In genomic region chr4:149710510-149710909, GRCm38 (mm10) we compare ENCODE assay signal across 8 mouse cellular contexts. TPM values are rescaled to one million over a fixed set of nuclear protein-coding genes. Genes with fewer than 3 reads are reported as not detected.
DNase-seq lines count a peak whose midpoint lies in the region; ATAC-seq lines count a peak whose summit lies in the region.

No protein-coding gene starts in this region.

- no peak overlapping the region for H3K27ac ChIP-seq in hindbrain, embryonic 11.5 days (ENCODE audit: low read depth, low read length)
- H3K27ac ChIP-seq in hindbrain, embryonic 10.5 days = no peak overlapping the region
- H3K27ac ChIP-seq in embryonic facial prominence, embryonic 11.5 days (replicated peaks; ENCODE audit: low read depth, low read length) = no peak overlapping the region

- H3K27me3 ChIP-seq in hindbrain, embryonic 11.5 days (ENCODE audit: control insufficient read depth, insufficient read depth, low read length) = no peaks in the 10 kb centered on the region
- H3K27me3 ChIP-seq in hindbrain, embryonic 10.5 days (ENCODE audit: insufficient read depth, poor library complexity, severe bottlenecking) = no peaks in the 10 kb centered on the region
- no peaks in the 10 kb centered on the region for H3K27me3 ChIP-seq in embryonic facial prominence, embryonic 11.5 days (ENCODE audit: control insufficient read depth, insufficient read depth, low read length)
- H3K27me3 ChIP-seq in megakaryocyte, embryonic 14.5 days (replicated peaks) = no peaks in the 10 kb centered on the region
- no peaks in the 10 kb centered on the region for H3K27me3 ChIP-seq in splenic B cell, adult 2 months (ENCODE audit: control insufficient read depth, insufficient read depth, low read length, poor library complexity, severe bottlenecking)

- 28% methylated on average over 5 of the region's 5 CpGs for WGBS in hindbrain, embryonic 11.5 days
- 23% methylated on average over 5 of the region's 5 CpGs for WGBS in hindbrain, embryonic 10.5 days
- WGBS in embryonic facial prominence, embryonic 11.5 days = 18% methylated on average over 5 of the region's 5 CpGs

- H3K9ac ChIP-seq in hindbrain, embryonic 11.5 days (ENCODE audit: low read depth, low read length) = no peak overlapping the region
- H3K9ac ChIP-seq in embryonic facial prominence, embryonic 11.5 days (replicated peaks; ENCODE audit: low read length) = no peak overlapping the region

- ATAC-seq in hindbrain, embryonic 11.5 days (ENCODE audit: low FRiP score) = peak; percentile 19; the same call in 1 of the 2 replicates
- ATAC-seq in embryonic facial prominence, embryonic 11.5 days (replicated peaks; ENCODE audit: insufficient number of reproducible peaks, low FRiP score, low TSS enrichment, low read depth) = peak; percentile 62; the same call in 1 of the 2 replicates

- DNase-seq in hindbrain, embryonic 11.5 days (ENCODE audit: low spot score) = peak; percentile 52
- no peak for DNase-seq in hindbrain, embryonic 10.5 days (ENCODE audit: low spot score)
- DNase-seq in Muller cell, postnatal 12 days (ENCODE audit: inconsistent ontology term) = peak; percentile 73
- DNase-seq in embryonic facial prominence, embryonic 11.5 days (ENCODE audit: low spot score) = peak; percentile 70
- DNase-seq in heart, postnatal 25 days (ENCODE audit: low spot score) = peak; percentile 58
- DNase-seq in layer of hippocampus, adult 9-10 months (ENCODE audit: low spot score) = peak; percentile 66
- DNase-seq in splenic B cell, adult 2 months (ENCODE audit: low read depth, low spot score) = peak; percentile 93

- no peak overlapping the region for H3K4me3 ChIP-seq in hindbrain, embryonic 11.5 days (ENCODE audit: low read depth, low read length)
- H3K4me3 ChIP-seq in hindbrain, embryonic 10.5 days = no peak overlapping the region
- H3K4me3 ChIP-seq in embryonic facial prominence, embryonic 11.5 days (ENCODE audit: low read depth, low read length) = no peak overlapping the region
- H3K4me3 ChIP-seq in megakaryocyte, embryonic 14.5 days (replicated peaks) = peak overlapping the region; percentile 56

- no peaks in the 10 kb centered on the region for H3K9me3 ChIP-seq in hindbrain, embryonic 11.5 days (ENCODE audit: control insufficient read depth, low read length)
- H3K9me3 ChIP-seq in hindbrain, embryonic 10.5 days = no peaks in the 10 kb centered on the region
- no peaks in the 10 kb centered on the region for H3K9me3 ChIP-seq in embryonic facial prominence, embryonic 11.5 days (replicated peaks; ENCODE audit: control insufficient read depth, low read length)
- H3K9me3 ChIP-seq in megakaryocyte, embryonic 14.5 days = no peaks in the 10 kb centered on the region; the same call in 1 of the 2 replicates

- no peak overlapping the region for H3K4me2 ChIP-seq in hindbrain, embryonic 11.5 days (replicated peaks; ENCODE audit: low read depth, low read length)
- H3K4me2 ChIP-seq in embryonic facial prominence, embryonic 11.5 days (ENCODE audit: low read depth, low read length) = no peak overlapping the region

- no peaks in the 10 kb centered on the region for H3K4me1 ChIP-seq in hindbrain, embryonic 11.5 days (replicated peaks; ENCODE audit: control insufficient read depth, insufficient read depth, low read length)
- H3K4me1 ChIP-seq in hindbrain, embryonic 10.5 days (replicated peaks) = peaks cover 21% of the 10 kb centered on the region
- H3K4me1 ChIP-seq in embryonic facial prominence, embryonic 11.5 days (ENCODE audit: control insufficient read depth, insufficient read depth, low read length) = no peaks in the 10 kb centered on the region
- peaks cover 37% of the 10 kb centered on the region for H3K4me1 ChIP-seq in megakaryocyte, embryonic 14.5 days

- H3K36me3 ChIP-seq in hindbrain, embryonic 11.5 days (ENCODE audit: control insufficient read depth, insufficient read depth, low read length) = peaks cover 5% of the 10 kb centered on the region; the same call in 1 of the 2 replicates
- H3K36me3 ChIP-seq in hindbrain, embryonic 10.5 days = peaks cover 12% of the 10 kb centered on the region
- peaks cover 4% of the 10 kb centered on the region for H3K36me3 ChIP-seq in embryonic facial prominence, embryonic 11.5 days (replicated peaks; ENCODE audit: control insufficient read depth, insufficient read depth, low read depth, low read length)
- H3K36me3 ChIP-seq in megakaryocyte, embryonic 14.5 days (replicated peaks; ENCODE audit: low read length) = peaks cover 12% of the 10 kb centered on the region
- H3K36me3 ChIP-seq in splenic B cell, adult 2 months (ENCODE audit: control insufficient read depth, insufficient read depth, low read length, poor library complexity, severe bottlenecking) = no peaks in the 10 kb centered on the region

- intact Hi-C loops in heart, postnatal 25 days (cut with DNase I) = loop anchor here (5.0 kb wide), 1 partner anchor 163 kb away; no protein-coding TSS in a partner anchor

RNA-seq across cellular contexts. Expression of gene Pik3cd, which starts 8.1 kb away (rescaled TPM):
- 10.1 and 11.3 TPM in 2 replicates for polyA plus RNA-seq in hindbrain, embryonic 11.5 days (2014; fragmentation: Nextera tagmentation; extraction: Ambion mirVana)
- 10.4 and 17.2 TPM in 2 replicates for polyA plus RNA-seq in hindbrain, embryonic 10.5 days (2016; fragmentation: Nextera tagmentation; extraction: Ambion mirVana)
- polyA plus RNA-seq in embryonic facial prominence, embryonic 11.5 days (2014; fragmentation: Nextera tagmentation; extraction: Ambion mirVana) = 4.2 and 4.5 TPM in 2 replicates
- 1 to 10 TPM; 4.0 to 4.3 TPM for total RNA-seq in heart, postnatal 25 days (2021)
- polyA plus RNA-seq in megakaryocyte, embryonic 14.5 days (2012; ENCODE audit: insufficient read depth, low replicate concordance) = 40.4 and 46.2 TPM in 2 replicates

RNA-seq across cellular contexts. Expression of gene Tmem201, which starts 27.3 kb away (rescaled TPM):
- 17.9 and 19.3 TPM in 2 replicates for polyA plus RNA-seq in hindbrain, embryonic 11.5 days (2014; fragmentation: Nextera tagmentation; extraction: Ambion mirVana)
- 40.8 and 44.4 TPM in 2 replicates for polyA plus RNA-seq in hindbrain, embryonic 10.5 days (2016; fragmentation: Nextera tagmentation; extraction: Ambion mirVana)
- 17.5 and 19.8 TPM in 2 replicates for polyA plus RNA-seq in embryonic facial prominence, embryonic 11.5 days (2014; fragmentation: Nextera tagmentation; extraction: Ambion mirVana)
- total RNA-seq in heart, postnatal 25 days (2021) = 10 to 100 TPM; 82.3 to 89.7 TPM
- polyA plus RNA-seq in megakaryocyte, embryonic 14.5 days (2012; ENCODE audit: insufficient read depth, low replicate concordance) = 21.7 and 25.3 TPM in 2 replicates
